19 mouse cellular contexts compared by ENCODE assay signal in genomic region chr11:102337921-102338320, GRCm38 (mm10). TPM values are rescaled to one million over a fixed set of nuclear protein-coding genes. Genes with fewer than 3 reads are reported as not detected.
DNase-seq lines count a peak whose midpoint lies in the region; TF ChIP-seq lines count a peak whose summit lies in the region.
"Had no signal": no experiment of that assay in that cellular context is flagged by ENCODE, and none has a peak within 500 bp of the region (broad histone marks: within the 10 kb centered on the region; RNA-seq: fewer than 3 reads in every experiment).

No protein-coding gene starts in this region.

- peak overlapping the region; percentile 24; the same call in 1 of the 2 replicates for H3K27ac ChIP-seq in gastrocnemius, adult 2 months
- H3K27ac ChIP-seq in ES-Bruce4 (ENCODE audit: insufficient read depth, low read length) = peak overlapping the region; percentile 31; the same call in 1 of the 2 replicates
- H3K27ac ChIP-seq in brown adipose tissue, adult 24 weeks (replicated peaks; ENCODE audit: low read depth, low read length) = peak overlapping the region; percentile 64
- H3K27ac ChIP-seq: embryonic facial prominence, embryonic 10.5 days; embryonic facial prominence, embryonic 13.5 days; forebrain, embryonic 12.5 days; heart, embryonic 15.5 days; hindbrain, embryonic 12.5 days; hindbrain, embryonic 15.5 days had no signal

- no peak overlapping the region for H3K9ac ChIP-seq in ES-Bruce4 (ENCODE audit: low read depth, poor library complexity, severe bottlenecking)
- H3K9ac ChIP-seq: embryonic facial prominence, embryonic 13.5 days; forebrain, embryonic 12.5 days; forebrain, embryonic 15.5 days; heart, embryonic 12.5 days; heart, embryonic 15.5 days; hindbrain, embryonic 12.5 days; hindbrain, embryonic 15.5 days had no signal

- no peaks in the 10 kb centered on the region for H3K27me3 ChIP-seq in ES-Bruce4 (ENCODE audit: control insufficient read depth, insufficient read depth, low read length, poor library complexity, severe bottlenecking)
- H3K27me3 ChIP-seq: embryonic facial prominence, embryonic 13.5 days; forebrain, embryonic 15.5 days; heart, embryonic 12.5 days; heart, embryonic 15.5 days; hindbrain, embryonic 12.5 days; hindbrain, embryonic 15.5 days had no signal

- intact Hi-C loops in gastrocnemius, adult 2 months (cut with DNase I) = loop anchor here (5.0 kb wide), 1 partner anchor 64 kb away; no protein-coding TSS in a partner anchor
- intact Hi-C loops in gastrocnemius, postnatal 14 days (cut with DNase I; ENCODE audit: low total_unique reads) = no loop called here

- DNase-seq in gastrocnemius, adult 2 months = no peak
- DNase-seq in gastrocnemius, postnatal 14 days = no peak
- peak; percentile 61 for DNase-seq in ES-CJ7 (ENCODE audit: low read depth, low spot score)
- no peak for DNase-seq in MN1 (ENCODE audit: low spot score)
- DNase-seq: embryo, embryonic 11 days had no signal

- no peak overlapping the region for H3K4me3 ChIP-seq in gastrocnemius, adult 2 months
- no peak overlapping the region for H3K4me3 ChIP-seq in ES-Bruce4 (ENCODE audit: low read depth, low read length)
- H3K4me3 ChIP-seq in brown adipose tissue, adult 24 weeks (ENCODE audit: insufficient read depth, low read depth, low read length) = no peak overlapping the region
- H3K4me3 ChIP-seq: embryonic facial prominence, embryonic 10.5 days; embryonic facial prominence, embryonic 13.5 days; erythroblast, embryonic 14.5 days; forebrain, embryonic 12.5 days; forebrain, embryonic 15.5 days; heart, embryonic 12.5 days; heart, embryonic 15.5 days; hindbrain, embryonic 12.5 days; hindbrain, embryonic 15.5 days had no signal

- no peak for TF ChIP-seq CTCF in gastrocnemius, adult 2 months (IDR thresholded peaks at IDR 0.05)
- no peak for TF ChIP-seq CTCF in ES-Bruce4 (IDR thresholded peaks at IDR 0.05; ENCODE audit: low read depth, low read length)

- H3K9me3 ChIP-seq in ES-Bruce4 (replicated peaks; ENCODE audit: control insufficient read depth, insufficient read depth, low read length, poor library complexity, severe bottlenecking) = peaks cover 3% of the 10 kb centered on the region; the same call in 1 of the 2 replicates
- H3K9me3 ChIP-seq: embryonic facial prominence, embryonic 10.5 days; embryonic facial prominence, embryonic 13.5 days; forebrain, embryonic 12.5 days; forebrain, embryonic 15.5 days; heart, embryonic 15.5 days; hindbrain, embryonic 12.5 days; hindbrain, embryonic 15.5 days had no signal

- peaks cover 9% of the 10 kb centered on the region for H3K4me1 ChIP-seq in ES-Bruce4 (ENCODE audit: control insufficient read depth, insufficient read depth, low read length)
- H3K4me1 ChIP-seq in brown adipose tissue, adult 24 weeks (ENCODE audit: control insufficient read depth, insufficient read depth, insufficient read length, low read length) = peaks cover 12% of the 10 kb centered on the region
- H3K4me1 ChIP-seq: embryonic facial prominence, embryonic 13.5 days had no signal

- H3K36me3 ChIP-seq in ES-Bruce4 (ENCODE audit: control insufficient read depth, insufficient read depth, low read length, poor library complexity, severe bottlenecking) = no peaks in the 10 kb centered on the region; the same call in 1 of the 2 replicates
- H3K36me3 ChIP-seq: embryonic facial prominence, embryonic 10.5 days; embryonic facial prominence, embryonic 13.5 days; forebrain, embryonic 12.5 days; forebrain, embryonic 15.5 days; G1E; heart, embryonic 12.5 days; heart, embryonic 15.5 days; hindbrain, embryonic 12.5 days; hindbrain, embryonic 15.5 days had no signal

- no peak for TF ChIP-seq EP300 in ES-Bruce4 (IDR thresholded peaks at IDR 0.05; ENCODE audit: insufficient read depth, low read depth, low read length)

- TF ChIP-seq POLR2A in ES-Bruce4 (IDR thresholded peaks at IDR 0.05; ENCODE audit: insufficient read depth, low read length) = no peak

RNA-seq across cellular contexts. Expression of gene Ubtf, which starts 18.4 kb away (rescaled TPM):
- total RNA-seq in gastrocnemius, adult 2 months (2021) = 10 to 100 TPM; 37.8 to 40.4 TPM
- 10 to 100 TPM; 38.2 to 45.5 TPM for total RNA-seq in gastrocnemius, postnatal 14 days (2021)
- 81.7 and 82.0 TPM in 2 replicates for polyA plus RNA-seq in ES-Bruce4 (2011; ENCODE audit: insufficient read depth, insufficient read length, low read depth, missing spikeins)
- polyA plus RNA-seq in brown adipose tissue, adult 24 weeks (2012; ENCODE audit: insufficient read depth, insufficient read length, missing spikeins) = 41.7 and 47.6 TPM in 2 replicates

RNA-seq across cellular contexts. Expression of gene Slc4a1, which starts 28.1 kb away (rescaled TPM):
- under 1 TPM in 1 of 2 experiments, not detected in 1; 0.06 TPM for total RNA-seq in gastrocnemius, adult 2 months (2021)
- total RNA-seq in gastrocnemius, postnatal 14 days (2021) = 1 to 10 TPM in 1 of 2 experiments, under 1 TPM in 1; 0.59 to 1.5 TPM
- polyA plus RNA-seq in ES-Bruce4 (2011; ENCODE audit: insufficient read depth, insufficient read length, low read depth, missing spikeins) = 0.48 and 0.53 TPM in 2 replicates
- 1.2 TPM in 1 of 2 replicates, not detected in the other for polyA plus RNA-seq in brown adipose tissue, adult 24 weeks (2012; ENCODE audit: insufficient read depth, insufficient read length, missing spikeins)
- polyA plus RNA-seq: C2C12; CD4-positive, CD25-positive, alpha-beta regulatory T cell, adult 4 months had no signal

RNA-seq across cellular contexts. Expression of gene Atxn7l3, which starts 41.5 kb away (rescaled TPM):
- 10 to 100 TPM; 12.0 to 12.6 TPM for total RNA-seq in gastrocnemius, adult 2 months (2021)
- 10 to 100 TPM; 15.9 to 17.5 TPM for total RNA-seq in gastrocnemius, postnatal 14 days (2021)
- 44.3 and 50.3 TPM in 2 replicates for polyA plus RNA-seq in ES-Bruce4 (2011; ENCODE audit: insufficient read depth, insufficient read length, low read depth, missing spikeins)
- polyA plus RNA-seq in brown adipose tissue, adult 24 weeks (2012; ENCODE audit: insufficient read depth, insufficient read length, missing spikeins) = 11.6 and 13.1 TPM in 2 replicates

RNA-seq across cellular contexts. Expression of gene Tmub2, which starts 53.2 kb away (rescaled TPM):
- total RNA-seq in gastrocnemius, adult 2 months (2021) = 10 to 100 TPM; 13.9 to 15.7 TPM
- 10 to 100 TPM; 14.8 to 14.9 TPM for total RNA-seq in gastrocnemius, postnatal 14 days (2021)
- 19.7 and 20.0 TPM in 2 replicates for polyA plus RNA-seq in ES-Bruce4 (2011; ENCODE audit: insufficient read depth, insufficient read length, low read depth, missing spikeins)
- 20.5 and 24.2 TPM in 2 replicates for polyA plus RNA-seq in brown adipose tissue, adult 24 weeks (2012; ENCODE audit: insufficient read depth, insufficient read length, missing spikeins)

RNA-seq across cellular contexts. Expression of gene Rundc3a, which starts 55.3 kb away (rescaled TPM):
- not detected for total RNA-seq in gastrocnemius, adult 2 months (2021)
- under 1 TPM; 0.66 to 0.90 TPM for total RNA-seq in gastrocnemius, postnatal 14 days (2021)
- polyA plus RNA-seq in ES-Bruce4 (2011; ENCODE audit: insufficient read depth, insufficient read length, low read depth, missing spikeins) = 7.0 and 9.5 TPM in 2 replicates
- not detected in 2 replicates for polyA plus RNA-seq in brown adipose tissue, adult 24 weeks (2012; ENCODE audit: insufficient read depth, insufficient read length, missing spikeins)
- polyA plus RNA-seq: G1E had no signal
